8 mouse cellular contexts compared by ENCODE assay signal in genomic region chr6:17027572-17027971, GRCm38 (mm10). TPM values are rescaled to one million over a fixed set of nuclear protein-coding genes. Genes with fewer than 3 reads are reported as not detected.
DNase-seq lines count a peak whose midpoint lies in the region; ATAC-seq and TF ChIP-seq lines count a peak whose summit lies in the region.

No protein-coding gene starts in this region.

- H3K4me1 ChIP-seq in hindbrain, embryonic 11.5 days (replicated peaks; ENCODE audit: control insufficient read depth, insufficient read depth, low read length): no peaks in the 10 kb centered on the region
- H3K4me1 ChIP-seq in hindbrain, embryonic 13.5 days (replicated peaks): no peaks in the 10 kb centered on the region
- no peaks in the 10 kb centered on the region for H3K4me1 ChIP-seq in MEL (ENCODE audit: control insufficient read depth in 1 of 2, insufficient read depth in 2 of 2, low read length in 2 of 2)
- H3K4me1 ChIP-seq in forebrain, embryonic 16.5 days (replicated peaks; ENCODE audit: control insufficient read depth, insufficient read depth, low read length): no peaks in the 10 kb centered on the region
- no peaks in the 10 kb centered on the region for H3K4me1 ChIP-seq in neural tube, embryonic 15.5 days

- no peak for TF ChIP-seq POLR2A in MEL (IDR thresholded peaks at IDR 0.05; ENCODE audit: control insufficient read depth in 1 of 2, insufficient read depth in 1 of 2, low read depth in 1 of 2, low read length in 2 of 2, poor library complexity in 1 of 2)

- no peaks in the 10 kb centered on the region for H3K27me3 ChIP-seq in hindbrain, embryonic 11.5 days (ENCODE audit: control insufficient read depth, insufficient read depth, low read length)
- H3K27me3 ChIP-seq in hindbrain, embryonic 13.5 days: no peaks in the 10 kb centered on the region
- H3K27me3 ChIP-seq in MEL (ENCODE audit: control insufficient read depth in 1 of 2, insufficient read depth in 2 of 2, low read length in 2 of 2): no peaks in the 10 kb centered on the region; a peak in 1 of 4 replicates
- no peaks in the 10 kb centered on the region for H3K27me3 ChIP-seq in forebrain, embryonic 16.5 days (replicated peaks; ENCODE audit: control insufficient read depth, insufficient read depth, low read length)
- no peaks in the 10 kb centered on the region for H3K27me3 ChIP-seq in neural tube, embryonic 15.5 days (replicated peaks)

- H3K9ac ChIP-seq in hindbrain, embryonic 11.5 days (ENCODE audit: low read depth, low read length): no peak overlapping the region
- H3K9ac ChIP-seq in hindbrain, embryonic 13.5 days: no peak overlapping the region
- H3K9ac ChIP-seq in MEL (ENCODE audit: control insufficient read depth, low read depth, low read length, poor library complexity, severe bottlenecking): no peak overlapping the region
- no peak overlapping the region for H3K9ac ChIP-seq in forebrain, embryonic 16.5 days (replicated peaks; ENCODE audit: low read depth, low read length)
- no peak overlapping the region for H3K9ac ChIP-seq in neural tube, embryonic 15.5 days (replicated peaks)

- H3K27ac ChIP-seq in hindbrain, embryonic 11.5 days (ENCODE audit: low read depth, low read length): no peak overlapping the region
- no peak overlapping the region for H3K27ac ChIP-seq in hindbrain, embryonic 13.5 days
- no peak overlapping the region for H3K27ac ChIP-seq in MEL (ENCODE audit: control insufficient read depth, low read depth, low read length)
- H3K27ac ChIP-seq in forebrain, embryonic 16.5 days (ENCODE audit: low read length): no peak overlapping the region
- H3K27ac ChIP-seq in neural tube, embryonic 15.5 days (replicated peaks): no peak overlapping the region

- TF ChIP-seq EP300 in MEL (IDR thresholded peaks at IDR 0.05; ENCODE audit: low read depth in 1 of 2, low read length in 2 of 2): no peak

- H3K79me2 ChIP-seq in MEL (ENCODE audit: control insufficient read depth, insufficient read depth, low read length, poor library complexity): no peaks in the 10 kb centered on the region

- 23% methylated on average over 8 of the region's 8 CpGs for WGBS in hindbrain, embryonic 11.5 days
- WGBS in hindbrain, embryonic 13.5 days: 24% methylated on average over 8 of the region's 8 CpGs
- WGBS in forebrain, embryonic 16.5 days: 17% methylated on average over 8 of the region's 8 CpGs
- 23% methylated on average over 8 of the region's 8 CpGs for WGBS in neural tube, embryonic 15.5 days

- peak; percentile 64 for DNase-seq in hindbrain, embryonic 11.5 days (ENCODE audit: low spot score)
- DNase-seq in 3T3-L1 (ENCODE audit: low read depth, low spot score) (peak; percentile 88), MEL (ENCODE audit: low read depth, low spot score) (peak; percentile 22)
- no peak for DNase-seq in spleen, postnatal 10 days (ENCODE audit: low spot score in 2 of 2)
- DNase-seq in adrenal gland, adult 18-20 months (ENCODE audit: low spot score in 2 of 2): no peak

- no peak overlapping the region for H3K4me3 ChIP-seq in hindbrain, embryonic 11.5 days (ENCODE audit: low read depth, low read length)
- H3K4me3 ChIP-seq in hindbrain, embryonic 13.5 days: no peak overlapping the region
- no peak overlapping the region for H3K4me3 ChIP-seq in MEL (ENCODE audit: control insufficient read depth in 1 of 2, insufficient read depth in 1 of 2, low read depth in 2 of 2, low read length in 2 of 2)
- H3K4me3 ChIP-seq in forebrain, embryonic 16.5 days (replicated peaks; ENCODE audit: low read length): no peak overlapping the region
- H3K4me3 ChIP-seq in neural tube, embryonic 15.5 days (replicated peaks): no peak overlapping the region

- H3K9me3 ChIP-seq in hindbrain, embryonic 11.5 days (ENCODE audit: control insufficient read depth, low read length): no peaks in the 10 kb centered on the region
- H3K9me3 ChIP-seq in hindbrain, embryonic 13.5 days: no peaks in the 10 kb centered on the region
- H3K9me3 ChIP-seq in MEL (replicated peaks; ENCODE audit: insufficient read depth, low read length): no peaks in the 10 kb centered on the region
- H3K9me3 ChIP-seq in forebrain, embryonic 16.5 days (ENCODE audit: control insufficient read depth, low read length): no peaks in the 10 kb centered on the region
- H3K9me3 ChIP-seq in neural tube, embryonic 15.5 days (replicated peaks): no peaks in the 10 kb centered on the region

- TF ChIP-seq CTCF in MEL (IDR thresholded peaks at IDR 0.05 in 2 of 3, conservative IDR thresholded peaks at IDR 0.05 in 1 of 3; ENCODE audit: control insufficient read depth in 1 of 3, insufficient read depth in 1 of 3, low read depth in 2 of 3, low read length in 3 of 3, poor library complexity in 1 of 3, severe bottlenecking in 1 of 3): peak in 2 of 3 experiments; percentile 9 to 51; a peak in 2 of 6 replicates

- H3K4me2 ChIP-seq in hindbrain, embryonic 11.5 days (replicated peaks; ENCODE audit: low read depth, low read length): no peak overlapping the region
- no peak overlapping the region for H3K4me2 ChIP-seq in hindbrain, embryonic 13.5 days
- H3K4me2 ChIP-seq in forebrain, embryonic 16.5 days (ENCODE audit: low read length): no peak overlapping the region
- no peak overlapping the region for H3K4me2 ChIP-seq in neural tube, embryonic 15.5 days

- TF ChIP-seq RAD21 in MEL (IDR thresholded peaks at IDR 0.05; ENCODE audit: low read depth, low read length): peak; percentile 57

- no peaks in the 10 kb centered on the region for H3K36me3 ChIP-seq in hindbrain, embryonic 11.5 days (ENCODE audit: control insufficient read depth, insufficient read depth, low read length)
- no peaks in the 10 kb centered on the region for H3K36me3 ChIP-seq in hindbrain, embryonic 13.5 days
- H3K36me3 ChIP-seq in MEL (ENCODE audit: control insufficient read depth in 1 of 2, insufficient read depth in 2 of 2, low read length in 2 of 2): no peaks in the 10 kb centered on the region
- H3K36me3 ChIP-seq in forebrain, embryonic 16.5 days (ENCODE audit: control insufficient read depth, insufficient read depth): no peaks in the 10 kb centered on the region
- H3K36me3 ChIP-seq in neural tube, embryonic 15.5 days: no peaks in the 10 kb centered on the region

- no peak for ATAC-seq in hindbrain, embryonic 11.5 days (ENCODE audit: low FRiP score)
- no peak for ATAC-seq in hindbrain, embryonic 13.5 days (ENCODE audit: low FRiP score)
- peak; percentile 65 for ATAC-seq in forebrain, embryonic 16.5 days
- ATAC-seq in neural tube, embryonic 15.5 days (ENCODE audit: low FRiP score): peak; percentile 72; the same call in 1 of the 2 replicates

TF ChIP-seq in MEL, 35 proteins besides CTCF, POLR2A, EP300 and RAD21:
- TF ChIP-seq SMC3 (IDR thresholded peaks at IDR 0.05; ENCODE audit: low read depth, low read length) (peak; percentile 47), ELF1 (IDR thresholded peaks at IDR 0.05; ENCODE audit: low read depth, low read length) (no peak)

RNA-seq across cellular contexts. Expression of gene Tes, which starts 37.4 kb away (rescaled TPM):
- 65.2 and 65.5 TPM in 2 replicates for polyA plus RNA-seq in hindbrain, embryonic 11.5 days (2014; fragmentation: Nextera tagmentation; extraction: Ambion mirVana)
- polyA plus RNA-seq in hindbrain, embryonic 13.5 days (2015; fragmentation: Nextera tagmentation; extraction: Ambion mirVana): 55.7 and 56.8 TPM in 2 replicates
- not detected in 2 replicates for total RNA-seq in MEL (2012; rRNA removed)
- polyA plus RNA-seq in MEL (2012; ENCODE audit: insufficient read depth in 1 of 2, insufficient read length in 2 of 2, low read depth in 1 of 2, low replicate concordance in 2 of 2, missing spikeins in 1 of 2): not detected
- 31.4 and 32.1 TPM in 2 replicates for polyA plus RNA-seq in forebrain, embryonic 16.5 days (2015; fragmentation: Nextera tagmentation; extraction: Ambion mirVana)
- polyA plus RNA-seq in neural tube, embryonic 15.5 days (2015; fragmentation: Nextera tagmentation; extraction: Ambion mirVana): 69.5 and 79.0 TPM in 2 replicates
- 10 to 100 TPM in 1 of 2 experiments, 1 to 10 TPM in 1; 8.3 to 14.2 TPM for total RNA-seq in adrenal gland, adult 18-20 months (2021)

Comparison
In these comparisons a context has a peak if more than half of its experiments do, and no peak if none do; other contexts are left out.
1. ATAC-seq: peak in forebrain, embryonic 16.5 days (single experiment) and neural tube, embryonic 15.5 days (single experiment); none in hindbrain, embryonic 11.5 days (single experiment) and hindbrain, embryonic 13.5 days (single experiment).
2. DNase-seq: peak in hindbrain, embryonic 11.5 days (single experiment), 3T3-L1 (single experiment) and MEL (single experiment); none in spleen, postnatal 10 days (0 of 2) and adrenal gland, adult 18-20 months (0 of 2).
3. RNA of gene Tes, which starts 37.4 kb away (polyA plus RNA-seq): 69.5 to 79.0 TPM in neural tube, embryonic 15.5 days, 65.2 to 65.5 TPM in hindbrain, embryonic 11.5 days, 55.7 to 56.8 TPM in hindbrain, embryonic 13.5 days and 31.4 to 32.1 TPM in forebrain, embryonic 16.5 days; not detected in MEL; every median in the first group is over 10 times any median in the second.